Mouse (Mus musculus) embryonic facial prominence, embryonic 13.5 days (tissue): Measurements from ENCODE around the gene Gdpd1. TPM values are rescaled to one million over a fixed set of nuclear protein-coding genes. Genes with fewer than 3 reads are reported as not detected.

Experiments used
- ATAC-seq: fragments of 200-750 bp; cut with Nextera tagmentation; 2 replicates; pipeline ENCODE4 v1.8.0; 2017; ENCODE audit warnings: low read depth; ENCODE audit not compliant: insufficient number of reproducible peaks, insufficient read depth, low FRiP score, low TSS enrichment
- H3K27ac ChIP-seq: fragments of 300-500 bp; sonication (generic); 2 replicates; pipeline ENCODE4 v1.5.1; 2015; ENCODE audit warnings: moderate library complexity, mild to moderate bottlenecking, inconsistent platforms
- H3K27me3 ChIP-seq: fragments of 300-500 bp; sonication (generic); 2 replicates; pipeline ENCODE4 v1.6.1; 2015; ENCODE audit warnings: mild to moderate bottlenecking, inconsistent platforms
- H3K36me3 ChIP-seq: fragments of 300-500 bp; sonication (generic); 2 replicates; pipeline ENCODE4 v1.6.1; 2015; ENCODE audit warnings: mild to moderate bottlenecking, inconsistent platforms
- H3K4me1 ChIP-seq: fragments of 300-500 bp; sonication (generic); 2 replicates; pipeline ENCODE4 v1.6.1; 2015; ENCODE audit warnings: inconsistent platforms
- H3K4me2 ChIP-seq: fragments of 300-500 bp; sonication (generic); 2 replicates; pipeline ENCODE4 v1.6.1; 2015; ENCODE audit warnings: moderate library complexity, mild to moderate bottlenecking, inconsistent platforms
- H3K4me3 ChIP-seq: fragments of 300-500 bp; sonication (generic); 2 replicates; pipeline ENCODE4 v1.5.1; 2015; ENCODE audit warnings: mild to moderate bottlenecking, inconsistent platforms
- H3K9ac ChIP-seq: fragments of 300-500 bp; sonication (generic); 2 replicates; pipeline ENCODE4 v1.6.1; 2015; ENCODE audit warnings: mild to moderate bottlenecking, inconsistent platforms
- H3K9me3 ChIP-seq: fragments of 300-500 bp; sonication (generic); 2 replicates; pipeline ENCODE4 v1.6.1; 2016; ENCODE audit warnings: inconsistent platforms
- WGBS: fragments of 180-500 bp; shearing (Covaris S2); methylation state at CpG from one replicate; pipeline ENCODE4 v1.1.7; 2015; ENCODE audit warnings: mixed read lengths; 5-methylcytosine and 5-hydroxymethylcytosine counted together
- polyA plus RNA-seq: library from polyadenylated mRNA; unstranded; fragments of >200 nt; fragmentation: Nextera tagmentation; extraction: Ambion mirVana; gene quantifications from 2 replicates; pipeline ENCODE4 v1.2.1, GENCODE M21; 2015

Gene Gdpd1
- polyA plus RNA-seq, 1 experiment from 2014 or later: 22.7 TPM

GRCm38 (mm10) chr11:86996266-86996665 is 77.6 kb downstream of the Gdpd1 start:
- H3K36me3 ChIP-seq: no peaks in the 10 kb centered on the region
- no peak for ATAC-seq
- no peaks in the 10 kb centered on the region for H3K9me3 ChIP-seq
- H3K4me2 ChIP-seq: no peak overlapping the region
- no peaks in the 10 kb centered on the region for H3K27me3 ChIP-seq
- H3K4me1 ChIP-seq: peaks cover 29% of the 10 kb centered on the region
- no peak overlapping the region for H3K27ac ChIP-seq
- H3K9ac ChIP-seq: no peak overlapping the region
- 35% methylated on average over 2 of the region's 2 CpGs for WGBS
- no peak overlapping the region for H3K4me3 ChIP-seq

- Histone ChIP-seq H3K27ac (no peak overlapping the region), H3K4me3 (no peak overlapping the region), H3K27me3 (no peaks in the 10 kb centered on the region), H3K36me3 (no peaks in the 10 kb centered on the region), H3K9ac (0 out of 2 replicates have a peak overlapping the region, but pooled peaks have one; percentile 17), H3K4me1 (peaks cover 32% of the 10 kb centered on the region), H3K9me3 (no peaks in the 10 kb centered on the region), H3K4me2 (no peak overlapping the region)
- WGBS: 38% methylated on average over 6 of the region's 6 CpGs
- no peak for ATAC-seq
Measured at GRCm38 (mm10) chr11:86995625-86996221, 78.1 kb downstream of the Gdpd1 start.

DNA sequence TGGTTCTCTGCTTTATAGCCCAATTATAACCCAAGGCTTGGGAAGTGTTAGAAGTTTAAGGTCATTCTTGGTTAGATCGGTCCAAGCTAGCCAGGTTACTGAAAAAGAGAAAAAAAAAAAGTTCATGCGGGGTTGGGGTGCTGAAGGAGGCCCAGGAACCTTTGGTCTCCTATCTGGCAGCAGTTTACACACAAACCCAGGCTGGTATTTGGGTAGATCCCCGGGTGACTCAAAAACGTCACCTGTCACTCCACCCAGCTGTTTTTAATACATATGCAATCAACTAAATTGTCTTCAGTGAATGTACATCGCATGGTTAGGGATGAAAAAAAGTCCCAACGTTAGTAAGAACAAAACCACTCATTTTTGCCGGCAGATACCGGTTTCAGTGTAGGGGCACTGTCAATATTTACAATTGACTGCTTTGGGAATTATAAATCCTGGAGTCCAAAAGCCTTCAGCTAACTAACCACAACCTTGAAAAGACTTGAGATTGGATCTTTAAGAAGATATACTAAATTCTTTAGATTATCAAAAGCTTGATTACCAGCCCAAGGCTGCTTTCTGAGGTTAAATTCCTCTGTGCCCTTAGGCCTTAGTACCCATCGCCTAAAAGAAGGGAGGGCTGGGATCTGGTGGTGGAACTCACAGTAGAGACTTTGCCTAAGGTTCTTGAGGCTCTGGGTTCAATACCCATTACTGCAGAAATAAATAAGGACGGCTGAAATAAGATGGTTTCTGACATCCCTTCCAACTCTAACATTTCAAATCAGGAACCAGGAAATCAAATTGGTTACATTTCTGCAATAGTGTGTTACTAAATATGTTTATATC is 78.9 kb downstream of the Gdpd1 start:
- H3K4me1 ChIP-seq: peaks cover 39% of the 10 kb centered on the region
- no peak overlapping the region for H3K9ac ChIP-seq

DNA sequence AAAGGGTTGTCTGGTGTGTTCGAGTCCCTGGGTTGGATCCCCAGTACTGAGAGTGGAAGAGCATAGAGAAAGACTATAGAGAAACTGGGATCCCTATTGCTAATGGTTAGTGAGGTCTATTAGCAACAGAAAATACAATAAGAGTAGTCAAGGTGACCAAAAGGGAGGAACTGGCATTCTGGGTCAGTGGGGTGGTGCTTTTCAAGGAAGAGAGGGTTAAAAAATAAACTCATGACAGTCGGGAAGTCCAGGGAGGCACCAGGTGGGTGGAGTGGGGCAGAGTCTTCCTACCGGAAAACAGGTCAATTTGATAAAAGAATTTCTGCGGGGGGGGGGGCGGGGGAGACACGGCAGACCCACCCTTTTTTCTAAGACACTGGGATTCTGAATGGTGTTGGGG is 79.5 kb downstream of the Gdpd1 start:
- 15% methylated on average over 6 of the region's 6 CpGs for WGBS
- no peak for ATAC-seq
- Histone ChIP-seq H3K27me3 (no peaks in the 10 kb centered on the region), H3K9me3 (no peaks in the 10 kb centered on the region), H3K4me1 (peaks cover 46% of the 10 kb centered on the region), H3K4me3 (peak overlapping the region; percentile 95), H3K27ac (peak overlapping the region; percentile 41; the same call in 1 of the 2 replicates), H3K9ac (peak overlapping the region; percentile 66), H3K36me3 (no peaks in the 10 kb centered on the region), H3K4me2 (peak overlapping the region; percentile 85)

More for the DNA sequence above, 78.9 kb downstream of the Gdpd1 start:
- Histone ChIP-seq H3K4me2 (no peak overlapping the region), H3K36me3 (no peaks in the 10 kb centered on the region), H3K9me3 (no peaks in the 10 kb centered on the region), H3K27ac (no peak overlapping the region), H3K27me3 (no peaks in the 10 kb centered on the region), H3K4me3 (no peak overlapping the region)
- ATAC-seq: no peak
- 27% methylated on average over 10 of the region's 10 CpGs for WGBS

GRCm38 (mm10) chr11:86993041-86994037 is 80.5 kb downstream of the Gdpd1 start, which contains the start of gene Ypel2:
Gene Ypel2 (minus strand): TSS chr11:86993707.
- H3K4me3 ChIP-seq: peak within 1 kb of the TSS; percentile 95
- no peaks in the 10 kb centered on the region for H3K36me3 ChIP-seq
- H3K27ac ChIP-seq: peak within 1 kb of the TSS; percentile 94
- H3K9ac ChIP-seq: peak within 1 kb of the TSS; percentile 88
- peak within 1 kb of the TSS; percentile 85 for H3K4me2 ChIP-seq
- WGBS: under 1% methylated on average over 93 of the region's 96 CpGs
- H3K4me1 ChIP-seq: peaks cover 48% of the 10 kb centered on the region
- no peaks in the 10 kb centered on the region for H3K9me3 ChIP-seq
- H3K27me3 ChIP-seq: no peaks in the 10 kb centered on the region
- peak; percentile 99 for ATAC-seq

GRCm38 (mm10) chr11:86992461-86992988 is 81.3 kb downstream of the Gdpd1 start:
- WGBS: 1% methylated on average over 13 of the region's 13 CpGs

DNA sequence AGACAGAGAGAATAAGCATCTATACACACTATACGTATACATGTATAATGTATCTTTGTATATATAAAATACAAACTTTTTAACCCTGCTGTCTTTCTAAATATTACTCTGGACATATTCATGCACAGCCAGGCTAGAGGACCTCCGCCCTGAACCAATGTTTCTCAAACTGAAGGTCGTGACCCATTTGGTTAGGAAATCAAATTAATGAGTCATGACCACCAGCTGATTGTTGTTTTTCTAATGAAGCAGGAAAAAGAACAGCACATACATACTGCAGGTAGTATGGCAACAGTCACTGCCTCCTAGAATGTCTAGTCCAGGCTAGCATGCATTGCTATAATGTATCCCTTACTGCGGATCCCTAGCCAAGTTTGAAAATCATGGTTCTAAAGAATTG is 82.6 kb downstream of the Gdpd1 start:
- Histone ChIP-seq H3K27me3 (no peaks in the 10 kb centered on the region), H3K4me1 (peaks cover 48% of the 10 kb centered on the region), H3K4me3 (peak overlapping the region; percentile 95), H3K9ac (0 out of 2 replicates have a peak overlapping the region, but pooled peaks have one; percentile 88), H3K9me3 (no peaks in the 10 kb centered on the region), H3K36me3 (no peaks in the 10 kb centered on the region), H3K27ac (no peak overlapping the region), H3K4me2 (peak overlapping the region; percentile 85)
- no peak for ATAC-seq
- 77% methylated on average over 4 of the region's 4 CpGs for WGBS

More at GRCm38 (mm10) chr11:86992461-86992988, 81.3 kb downstream of the Gdpd1 start:
- Histone ChIP-seq H3K4me2 (peak overlapping the region; percentile 85), H3K36me3 (no peaks in the 10 kb centered on the region), H3K9ac (peak overlapping the region; percentile 88), H3K4me3 (peak overlapping the region; percentile 95), H3K4me1 (peaks cover 48% of the 10 kb centered on the region), H3K27me3 (no peaks in the 10 kb centered on the region), H3K27ac (peak overlapping the region; percentile 94), H3K9me3 (no peaks in the 10 kb centered on the region)
- no peak for ATAC-seq

GRCm38 (mm10) chr11:86990309-86990708 is 83.6 kb downstream of the Gdpd1 start:
- Histone ChIP-seq H3K4me2 (peak overlapping the region; percentile 85), H3K36me3 (no peaks in the 10 kb centered on the region), H3K9me3 (no peaks in the 10 kb centered on the region), H3K9ac (peak overlapping the region; percentile 49; the same call in 1 of the 2 replicates), H3K27me3 (no peaks in the 10 kb centered on the region), H3K27ac (no peak overlapping the region; the same call in 1 of the 2 replicates), H3K4me3 (peak overlapping the region; percentile 11), H3K4me1 (peaks cover 43% of the 10 kb centered on the region)
- no peak for ATAC-seq
- 33% methylated on average over 3 of the region's 3 CpGs for WGBS

GRCm38 (mm10) chr11:86984990-86985389 is 88.9 kb downstream of the Gdpd1 start:
- Histone ChIP-seq H3K9me3 (no peaks in the 10 kb centered on the region), H3K27ac (no peak overlapping the region), H3K27me3 (no peaks in the 10 kb centered on the region), H3K9ac (no peak overlapping the region), H3K4me2 (no peak overlapping the region), H3K4me1 (peaks cover 29% of the 10 kb centered on the region), H3K36me3 (no peaks in the 10 kb centered on the region), H3K4me3 (no peak overlapping the region)
- no peak for ATAC-seq
- WGBS: 74% methylated on average over 3 of the region's 3 CpGs
